ENCODE assay signal across 20 mouse cellular contexts in the genomic region with DNA sequence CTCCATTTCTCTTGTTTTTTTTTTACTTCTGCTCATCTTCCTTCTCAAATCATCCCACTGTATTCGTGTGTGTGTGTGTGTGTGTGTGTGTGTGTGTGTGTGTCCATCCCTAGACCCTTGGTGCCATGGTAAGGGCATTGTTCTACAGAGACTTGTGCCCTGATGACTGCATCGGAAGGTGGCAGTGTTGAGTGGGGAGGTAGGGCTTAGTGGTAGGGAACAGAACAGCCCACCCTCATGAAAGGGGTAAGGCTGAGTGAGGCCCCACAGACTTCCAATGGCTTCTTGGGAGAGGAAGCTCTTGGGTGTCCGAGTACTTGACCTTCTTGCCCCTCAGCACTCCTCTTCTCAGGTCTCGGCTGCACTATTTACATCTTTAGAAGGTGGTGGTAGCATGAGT.
DNase-seq lines count a peak whose midpoint lies in the region; ATAC-seq lines count a peak whose summit lies in the region.
"Had no signal": no experiment of that assay in that cellular context is flagged by ENCODE, and none has a peak within 500 bp of the region (broad histone marks: within the 10 kb centered on the region; RNA-seq: fewer than 3 reads in every experiment).

No protein-coding gene starts in this region.

- peaks cover 28% of the 10 kb centered on the region for H3K4me1 ChIP-seq in heart, embryonic 11.5 days (ENCODE audit: control insufficient read depth, insufficient read depth, low read length)
- H3K4me1 ChIP-seq in embryonic facial prominence, embryonic 14.5 days (ENCODE audit: control insufficient read depth, insufficient read depth, low read length) = peaks cover 50% of the 10 kb centered on the region

- H3K9ac ChIP-seq in heart, embryonic 11.5 days (ENCODE audit: low read depth, low read length) = no peak overlapping the region
- no peak overlapping the region for H3K9ac ChIP-seq in embryonic facial prominence, embryonic 14.5 days (ENCODE audit: low read depth, low read length)
- H3K9ac ChIP-seq: embryonic facial prominence, embryonic 15.5 days; forebrain, embryonic 15.5 days; liver, embryonic 15.5 days; neural tube, embryonic 12.5 days; stomach, embryonic 15.5 days had no signal

- H3K4me3 ChIP-seq in heart, embryonic 11.5 days (ENCODE audit: low read depth, low read length) = no peak overlapping the region
- H3K4me3 ChIP-seq in embryonic facial prominence, embryonic 14.5 days (ENCODE audit: low read depth, low read length) = no peak overlapping the region
- H3K4me3 ChIP-seq: embryonic facial prominence, embryonic 15.5 days; forebrain, embryonic 15.5 days; liver, embryonic 15.5 days; neural tube, embryonic 12.5 days; stomach, embryonic 15.5 days had no signal

- intact Hi-C loops in left cerebral cortex, postnatal 10 days (cut with DNase I) = loop anchor here (5.0 kb wide), 1 partner anchor 203 kb away; no protein-coding TSS in a partner anchor

- H3K9me3 ChIP-seq in heart, embryonic 11.5 days (replicated peaks; ENCODE audit: control insufficient read depth, low read length) = no peaks in the 10 kb centered on the region
- no peaks in the 10 kb centered on the region for H3K9me3 ChIP-seq in embryonic facial prominence, embryonic 14.5 days (ENCODE audit: control insufficient read depth, low read length)
- H3K9me3 ChIP-seq: embryonic facial prominence, embryonic 15.5 days; forebrain, embryonic 15.5 days; liver, embryonic 15.5 days; neural tube, embryonic 12.5 days; stomach, embryonic 15.5 days had no signal

- no peak for ATAC-seq in heart, embryonic 11.5 days (replicated peaks; ENCODE audit: insufficient number of reproducible peaks, low FRiP score, low TSS enrichment)
- ATAC-seq in embryonic facial prominence, embryonic 14.5 days (ENCODE audit: low read depth) = no peak
- ATAC-seq: forebrain, embryonic 15.5 days; midbrain, embryonic 16.5 days had no signal

- H3K27me3 ChIP-seq in heart, embryonic 11.5 days (ENCODE audit: control insufficient read depth, insufficient read depth, low read length) = no peaks in the 10 kb centered on the region
- no peaks in the 10 kb centered on the region for H3K27me3 ChIP-seq in embryonic facial prominence, embryonic 14.5 days (replicated peaks; ENCODE audit: control insufficient read depth, insufficient read depth, low read length)
- H3K27me3 ChIP-seq: CH12.LX; embryonic facial prominence, embryonic 15.5 days; forebrain, embryonic 15.5 days; neural tube, embryonic 12.5 days; stomach, embryonic 15.5 days had no signal

- no peak overlapping the region for H3K4me2 ChIP-seq in heart, embryonic 11.5 days
- no peak overlapping the region for H3K4me2 ChIP-seq in embryonic facial prominence, embryonic 14.5 days (ENCODE audit: low read depth, low read length)
- H3K4me2 ChIP-seq: embryonic facial prominence, embryonic 15.5 days; forebrain, embryonic 15.5 days; liver, embryonic 15.5 days; neural tube, embryonic 12.5 days; stomach, embryonic 15.5 days had no signal

- no peak overlapping the region for H3K27ac ChIP-seq in heart, embryonic 11.5 days (ENCODE audit: low read depth, low read length)
- peak overlapping the region; percentile 41; the same call in 1 of the 2 replicates for H3K27ac ChIP-seq in embryonic facial prominence, embryonic 14.5 days (replicated peaks; ENCODE audit: low read depth, low read length)
- H3K27ac ChIP-seq: forebrain, embryonic 15.5 days; liver, embryonic 15.5 days; neural tube, embryonic 12.5 days had no signal

- DNase-seq in heart, adult 11 months = peak; percentile 84
- peak; percentile 24 for DNase-seq in retina, postnatal 1 day
- DNase-seq in retina, embryonic 14.5 days (ENCODE audit: low spot score) = no peak
- DNase-seq in embryonic facial prominence, embryonic 14.5 days (ENCODE audit: low spot score) = no peak
- no peak for DNase-seq in adrenal gland, postnatal 10 days
- no peak for DNase-seq in left cerebral cortex, postnatal 10 days (ENCODE audit: extremely low spot score in 1 of 2, low spot score in 2 of 2)
- no peak for DNase-seq in adrenal gland, adult 2 months
- DNase-seq: cerebellum, adult 8-10 months; gastrocnemius, postnatal 10 days; kidney, adult 2 months; layer of hippocampus, postnatal 36 days; left cerebral cortex, postnatal 4 days had no signal

- WGBS in heart, embryonic 11.5 days (ENCODE audit: insufficient replicate concordance) = 57% methylated on average over 4 of the region's 4 CpGs
- 70% methylated on average over 4 of the region's 4 CpGs for WGBS in embryonic facial prominence, embryonic 14.5 days

- H3K36me3 ChIP-seq in heart, embryonic 11.5 days (ENCODE audit: control insufficient read depth, insufficient read depth, low read length) = no peaks in the 10 kb centered on the region
- no peaks in the 10 kb centered on the region for H3K36me3 ChIP-seq in embryonic facial prominence, embryonic 14.5 days (ENCODE audit: control insufficient read depth, insufficient read depth, low read length)
- H3K36me3 ChIP-seq: embryonic facial prominence, embryonic 15.5 days; forebrain, embryonic 15.5 days; liver, embryonic 15.5 days; neural tube, embryonic 12.5 days; stomach, embryonic 15.5 days had no signal

Comparison
In these comparisons a context has a peak if more than half of its experiments do, and no peak if none do; other contexts are left out.
1. DNase-seq: peak in heart, adult 11 months (single experiment) and retina, postnatal 1 day (single experiment); none in retina, embryonic 14.5 days (single experiment), embryonic facial prominence, embryonic 14.5 days (single experiment), adrenal gland, postnatal 10 days (single experiment), left cerebral cortex, postnatal 10 days (0 of 2) and adrenal gland, adult 2 months (single experiment).